Mouse (Mus musculus): Measurements from ENCODE around the gene Zfp408. TPM values are rescaled to one million over a fixed set of nuclear protein-coding genes. Genes with fewer than 3 reads are reported as not detected.

The Zfp408 gene
- polyA plus RNA-seq, 1 experiment, result 11.8 TPM

- Histone ChIP-seq H3K4me3 (no peak overlapping the region), H3K27me3 (ENCODE audit: control insufficient read depth, insufficient read depth, insufficient read length) (no peaks in the 10 kb centered on the region), H3K4me2 (ENCODE audit: low read depth) (peak overlapping the region; percentile 10), H3ac (ENCODE audit: control insufficient read depth, insufficient read length) (no peak overlapping the region), H3K79me2 (ENCODE audit: control insufficient read depth, insufficient read depth) (no peaks in the 10 kb centered on the region), H3K36me3 (ENCODE audit: control insufficient read depth, insufficient read depth) (no peaks in the 10 kb centered on the region)
- TF ChIP-seq MYOG (IDR thresholded peaks at IDR 0.05; ENCODE audit: control insufficient read depth in 1 of 3, insufficient read depth in 1 of 3, insufficient read length in 2 of 3, low read depth in 2 of 3) (no peak), REST (IDR thresholded peaks at IDR 0.05; ENCODE audit: insufficient read depth, insufficient read length) (no peak), TCF3 (IDR thresholded peaks at IDR 0.05; ENCODE audit: insufficient read length, low read depth) (no peak), CEBPB (IDR thresholded peaks at IDR 0.05; ENCODE audit: insufficient read depth, poor library complexity, severe bottlenecking) (no peak), USF1 (IDR thresholded peaks at IDR 0.05; ENCODE audit: low read depth) (no peak), MYOD1 (IDR thresholded peaks at IDR 0.05; ENCODE audit: control insufficient read depth in 1 of 3, insufficient read length in 2 of 3, low read depth in 2 of 3) (no peak), POLR2A (IDR thresholded peaks at IDR 0.05; ENCODE audit: insufficient read length, low read depth) (no peak)
These were observed 14.1 kb downstream of the Zfp408 start for GRCm38 (mm10) chr2:91635486-91635885.

- H3K4me2 ChIP-seq (ENCODE audit: low read depth), result peak overlapping the region; percentile 27
- no peaks in the 10 kb centered on the region for H3K27me3 ChIP-seq (ENCODE audit: control insufficient read depth, insufficient read depth, insufficient read length)
- TF ChIP-seq MYOD1 (IDR thresholded peaks at IDR 0.05; ENCODE audit: control insufficient read depth in 1 of 3, insufficient read length in 2 of 3, low read depth in 2 of 3) (peak; percentile 68 to 95 (median 94)), TCF12 (IDR thresholded peaks at IDR 0.05; ENCODE audit: insufficient read depth, poor library complexity, severe bottlenecking) (peak; percentile 96), CEBPB (IDR thresholded peaks at IDR 0.05; ENCODE audit: insufficient read depth, poor library complexity, severe bottlenecking) (no peak), TCF3 (IDR thresholded peaks at IDR 0.05; ENCODE audit: insufficient read length, low read depth) (peak; percentile 90), MYOG (IDR thresholded peaks at IDR 0.05; ENCODE audit: control insufficient read depth in 1 of 3, insufficient read depth in 1 of 3, insufficient read length in 2 of 3, low read depth in 2 of 3) (peak; percentile 85 to 94 (median 90)), SRF (IDR thresholded peaks at IDR 0.05; ENCODE audit: control insufficient read depth, insufficient read length, low read depth) (no peak)
- H3ac ChIP-seq (ENCODE audit: control insufficient read depth, insufficient read length), result no peak overlapping the region
- no peaks in the 10 kb centered on the region for H3K36me3 ChIP-seq (ENCODE audit: control insufficient read depth, insufficient read depth)
- no peak overlapping the region for H3K4me3 ChIP-seq
- H3K79me2 ChIP-seq (ENCODE audit: control insufficient read depth, insufficient read depth), result no peaks in the 10 kb centered on the region
These were observed 14.8 kb downstream of the Zfp408 start for GRCm38 (mm10) chr2:91634841-91635240.

DNA sequence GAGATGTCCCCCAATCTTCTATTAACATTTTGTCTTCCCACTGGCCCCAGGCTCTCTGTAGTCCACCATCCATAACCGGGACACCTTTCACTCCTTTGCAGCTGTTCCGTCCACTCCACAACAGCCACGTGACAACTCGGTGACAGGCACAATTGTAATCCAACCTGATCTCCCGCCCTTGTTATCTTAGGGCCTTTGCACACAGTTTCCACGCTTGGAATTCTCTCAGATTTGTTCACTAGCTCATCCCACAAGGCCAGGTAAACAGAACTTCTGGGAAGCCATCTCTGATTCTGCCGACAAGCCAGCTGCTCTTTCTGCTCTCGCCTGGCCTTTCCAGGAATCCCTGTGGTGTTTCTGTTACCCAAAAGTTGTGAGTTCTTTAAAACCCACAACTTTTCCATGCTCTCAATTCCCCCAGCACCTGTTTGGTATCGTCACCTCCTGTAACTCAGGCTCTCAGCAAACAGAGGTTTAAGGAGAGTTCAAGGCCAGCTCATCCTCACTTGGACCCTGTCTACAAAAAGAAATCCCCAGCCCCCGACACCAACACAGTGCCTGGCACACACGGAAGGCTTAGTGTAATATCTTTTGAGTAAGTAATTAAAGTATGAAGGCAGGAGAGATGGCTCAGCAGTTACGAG lies 16.1 kb downstream of the Zfp408 start:
- H3K36me3 ChIP-seq (ENCODE audit: control insufficient read depth, insufficient read depth), result no peaks in the 10 kb centered on the region

GRCm38 (mm10) chr2:91632316-91632715 lies 17.3 kb downstream of the Zfp408 start:
- Histone ChIP-seq H3K79me2 (ENCODE audit: control insufficient read depth, insufficient read depth) (no peaks in the 10 kb centered on the region), H3K36me3 (ENCODE audit: control insufficient read depth, insufficient read depth) (no peaks in the 10 kb centered on the region), H3K27me3 (ENCODE audit: control insufficient read depth, insufficient read depth, insufficient read length) (no peaks in the 10 kb centered on the region), H3K4me2 (ENCODE audit: low read depth) (peak overlapping the region; percentile 47), H3K4me3 (peak overlapping the region; percentile 9), H3ac (ENCODE audit: control insufficient read depth, insufficient read length) (no peak overlapping the region)
- TF ChIP-seq MYOG (IDR thresholded peaks at IDR 0.05; ENCODE audit: control insufficient read depth in 1 of 3, insufficient read depth in 1 of 3, insufficient read length in 2 of 3, low read depth in 2 of 3) (peak in 2 of 3 experiments; percentile 21 to 66), MYOD1 (IDR thresholded peaks at IDR 0.05; ENCODE audit: control insufficient read depth in 1 of 3, insufficient read length in 2 of 3, low read depth in 2 of 3) (peak in 2 of 3 experiments; percentile 2 to 39), TCF3 (IDR thresholded peaks at IDR 0.05; ENCODE audit: insufficient read length, low read depth) (no peak), MAX (IDR thresholded peaks at IDR 0.05; ENCODE audit: low read depth) (no peak)

More for the DNA sequence above, 16.1 kb downstream of the Zfp408 start:
- TF ChIP-seq USF1 (IDR thresholded peaks at IDR 0.05; ENCODE audit: low read depth) (peak; percentile 84), MYOG (IDR thresholded peaks at IDR 0.05; ENCODE audit: control insufficient read depth in 1 of 3, insufficient read depth in 1 of 3, insufficient read length in 2 of 3, low read depth in 2 of 3) (peak; percentile 39 to 85 (median 61)), MYOD1 (IDR thresholded peaks at IDR 0.05; ENCODE audit: control insufficient read depth in 1 of 3, insufficient read length in 2 of 3, low read depth in 2 of 3) (peak; percentile 82 to 94 (median 91)), CEBPB (IDR thresholded peaks at IDR 0.05; ENCODE audit: insufficient read depth, poor library complexity, severe bottlenecking) (no peak), POLR2A (IDR thresholded peaks at IDR 0.05; ENCODE audit: insufficient read length, low read depth) (no peak), TCF12 (IDR thresholded peaks at IDR 0.05; ENCODE audit: insufficient read depth, poor library complexity, severe bottlenecking) (peak; percentile 78), SRF (IDR thresholded peaks at IDR 0.05; ENCODE audit: control insufficient read depth, insufficient read length, low read depth) (no peak), REST (IDR thresholded peaks at IDR 0.05; ENCODE audit: insufficient read depth, insufficient read length) (no peak), E2F4 (IDR thresholded peaks at IDR 0.05; ENCODE audit: insufficient read depth) (no peak), MAX (IDR thresholded peaks at IDR 0.05; ENCODE audit: low read depth) (no peak), POLR2AphosphoS2 (IDR thresholded peaks at IDR 0.05; ENCODE audit: insufficient read length, low read depth) (no peak), TCF3 (IDR thresholded peaks at IDR 0.05; ENCODE audit: insufficient read length, low read depth) (peak; percentile 14)
- Histone ChIP-seq H3K79me2 (ENCODE audit: control insufficient read depth, insufficient read depth) (no peaks in the 10 kb centered on the region), H3K27me3 (ENCODE audit: control insufficient read depth, insufficient read depth, insufficient read length) (no peaks in the 10 kb centered on the region), H3K4me3 (peak overlapping the region; percentile 9), H3ac (ENCODE audit: control insufficient read depth, insufficient read length) (no peak overlapping the region), H3K4me2 (ENCODE audit: low read depth) (peak overlapping the region; percentile 47)

GRCm38 (mm10) chr2:91631826-91632225 lies 17.8 kb downstream of the Zfp408 start:
- TF ChIP-seq MYOD1 (IDR thresholded peaks at IDR 0.05; ENCODE audit: control insufficient read depth in 1 of 3, insufficient read length in 2 of 3, low read depth in 2 of 3) (no peak), POLR2AphosphoS2 (IDR thresholded peaks at IDR 0.05; ENCODE audit: insufficient read length, low read depth) (no peak), REST (IDR thresholded peaks at IDR 0.05; ENCODE audit: insufficient read depth, insufficient read length) (no peak), TCF12 (IDR thresholded peaks at IDR 0.05; ENCODE audit: insufficient read depth, poor library complexity, severe bottlenecking) (no peak), POLR2A (IDR thresholded peaks at IDR 0.05; ENCODE audit: insufficient read length, low read depth) (no peak), TCF3 (IDR thresholded peaks at IDR 0.05; ENCODE audit: insufficient read length, low read depth) (no peak), CEBPB (IDR thresholded peaks at IDR 0.05; ENCODE audit: insufficient read depth, poor library complexity, severe bottlenecking) (no peak), MYOG (IDR thresholded peaks at IDR 0.05; ENCODE audit: control insufficient read depth in 1 of 3, insufficient read depth in 1 of 3, insufficient read length in 2 of 3, low read depth in 2 of 3) (no peak), SRF (IDR thresholded peaks at IDR 0.05; ENCODE audit: control insufficient read depth, insufficient read length, low read depth) (no peak), MAX (IDR thresholded peaks at IDR 0.05; ENCODE audit: low read depth) (no peak), E2F4 (IDR thresholded peaks at IDR 0.05; ENCODE audit: insufficient read depth) (no peak), USF1 (IDR thresholded peaks at IDR 0.05; ENCODE audit: low read depth) (no peak)
- Histone ChIP-seq H3K4me2 (ENCODE audit: low read depth) (peak overlapping the region; percentile 47), H3ac (ENCODE audit: control insufficient read depth, insufficient read length) (no peak overlapping the region), H3K79me2 (ENCODE audit: control insufficient read depth, insufficient read depth) (no peaks in the 10 kb centered on the region), H3K4me3 (no peak overlapping the region), H3K27me3 (ENCODE audit: control insufficient read depth, insufficient read depth, insufficient read length) (no peaks in the 10 kb centered on the region), H3K36me3 (ENCODE audit: control insufficient read depth, insufficient read depth) (no peaks in the 10 kb centered on the region)
